Mouse (Mus musculus): Measurements from ENCODE around the gene Zbtb2. TPM values are rescaled to one million over a fixed set of nuclear protein-coding genes. Genes with fewer than 3 reads are reported as not detected.

Gene Zbtb2
- total and polyA plus RNA-seq, 3 experiments, result 8.6 to 12.7 TPM; not detected in 1

DNA sequence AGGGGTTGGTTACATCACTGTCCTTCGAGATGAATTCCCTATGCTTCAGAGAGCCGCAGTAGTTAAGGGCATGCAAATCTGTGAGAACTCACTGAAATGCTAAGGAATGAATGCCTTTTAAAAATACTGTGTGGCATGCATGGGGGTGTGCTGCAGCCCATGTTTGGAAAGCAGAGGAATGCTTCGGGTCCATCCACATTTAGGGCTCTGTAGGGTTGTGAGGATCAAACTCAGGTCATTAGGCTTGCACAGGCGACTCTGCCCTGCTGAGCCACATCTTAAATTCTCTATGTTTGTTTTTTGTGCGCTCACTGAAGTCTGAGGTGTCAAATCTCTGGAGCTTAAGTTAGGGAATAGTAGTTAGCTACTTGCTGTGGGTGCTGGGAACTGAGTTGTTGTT lies 3.2 kb upstream of the Zbtb2 start:
- Histone ChIP-seq H3K36me3 (ENCODE audit: control insufficient read depth in 1 of 2, insufficient read depth in 2 of 2, low read length in 2 of 2) (peaks cover 12 to 36% of the 10 kb centered on the region in 2 experiments), H3K27ac (ENCODE audit: control insufficient read depth, low read depth, low read length) (no peak overlapping the region), H3K27me3 (ENCODE audit: control insufficient read depth in 1 of 2, insufficient read depth in 2 of 2, low read length in 2 of 2) (no peaks in the 10 kb centered on the region), H3K4me1 (ENCODE audit: control insufficient read depth in 1 of 2, insufficient read depth in 2 of 2, low read length in 2 of 2) (peaks cover 28 to 33% of the 10 kb centered on the region in 2 experiments), H3K9me3 (replicated peaks; ENCODE audit: insufficient read depth, low read length) (no peaks in the 10 kb centered on the region), H3K9ac (ENCODE audit: control insufficient read depth, low read depth, low read length, poor library complexity, severe bottlenecking) (peak overlapping the region; percentile 20; the same call in 1 of the 2 replicates), H3K79me2 (ENCODE audit: control insufficient read depth, insufficient read depth, low read length, poor library complexity) (peaks cover 71% of the 10 kb centered on the region), H3K4me3 (ENCODE audit: control insufficient read depth in 1 of 2, insufficient read depth in 1 of 2, low read depth in 2 of 2, low read length in 2 of 2) (no peak overlapping the region)
- no peak for DNase-seq (ENCODE audit: low read depth, low spot score)
- TF ChIP-seq RAD21 (IDR thresholded peaks at IDR 0.05; ENCODE audit: low read depth, low read length) (no peak), GATA1 (IDR thresholded peaks at IDR 0.05; ENCODE audit: low read depth, low read length) (no peak), NELFE (IDR thresholded peaks at IDR 0.05; ENCODE audit: low read depth, low read length) (no peak), POLR2A (IDR thresholded peaks at IDR 0.05; ENCODE audit: control insufficient read depth in 1 of 2, insufficient read depth in 1 of 2, low read depth in 1 of 2, low read length in 2 of 2, poor library complexity in 1 of 2) (no peak), E2F4 (IDR thresholded peaks at IDR 0.05; ENCODE audit: borderline replicate concordance, low read depth, low read length) (no peak), MAFK (IDR thresholded peaks at IDR 0.05; ENCODE audit: borderline replicate concordance, low read depth, low read length) (no peak), GABPA (IDR thresholded peaks at IDR 0.05; ENCODE audit: low read depth, low read length) (no peak), POLR2AphosphoS2 (IDR thresholded peaks at IDR 0.05; ENCODE audit: low read length) (no peak)

DNA sequence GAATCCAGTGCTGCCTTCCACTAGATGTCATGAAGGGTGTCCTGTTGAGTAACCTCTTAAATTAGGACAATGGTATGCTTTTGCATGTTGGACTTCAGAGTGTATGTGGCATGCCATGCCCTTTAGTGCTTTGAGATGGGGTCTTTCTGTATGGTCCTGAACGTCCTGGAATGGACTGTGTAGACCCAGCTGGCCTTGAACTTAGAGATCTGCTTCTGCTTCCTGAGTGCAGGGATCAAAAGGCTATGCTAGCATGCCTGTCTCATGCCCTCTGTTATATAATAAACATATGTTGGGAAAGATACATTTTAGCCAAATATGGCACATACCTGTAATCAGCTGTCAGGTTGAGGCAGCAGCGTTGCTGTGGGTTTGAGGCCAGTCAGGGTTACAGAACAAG lies 2.6 kb upstream of the Zbtb2 start:
- Histone ChIP-seq H3K27me3 (ENCODE audit: control insufficient read depth in 1 of 2, insufficient read depth in 2 of 2, low read length in 2 of 2) (no peaks in the 10 kb centered on the region), H3K9ac (ENCODE audit: control insufficient read depth, low read depth, low read length, poor library complexity, severe bottlenecking) (no peak overlapping the region), H3K79me2 (ENCODE audit: control insufficient read depth, insufficient read depth, low read length, poor library complexity) (peaks cover 71% of the 10 kb centered on the region), H3K4me1 (ENCODE audit: control insufficient read depth in 1 of 2, insufficient read depth in 2 of 2, low read length in 2 of 2) (peaks cover 32 to 35% of the 10 kb centered on the region in 2 experiments), H3K9me3 (replicated peaks; ENCODE audit: insufficient read depth, low read length) (no peaks in the 10 kb centered on the region), H3K27ac (ENCODE audit: control insufficient read depth, low read depth, low read length) (no peak overlapping the region), H3K36me3 (ENCODE audit: control insufficient read depth in 1 of 2, insufficient read depth in 2 of 2, low read length in 2 of 2) (peaks cover 10 to 36% of the 10 kb centered on the region in 2 experiments), H3K4me3 (ENCODE audit: control insufficient read depth in 1 of 2, insufficient read depth in 1 of 2, low read depth in 2 of 2, low read length in 2 of 2) (no peak overlapping the region)
- TF ChIP-seq CHD2 (IDR thresholded peaks at IDR 0.05; ENCODE audit: low read length) (no peak), POLR2AphosphoS2 (IDR thresholded peaks at IDR 0.05; ENCODE audit: low read length) (no peak), ETS1 (IDR thresholded peaks at IDR 0.05; ENCODE audit: low read depth, low read length) (no peak), TBP (IDR thresholded peaks at IDR 0.05; ENCODE audit: low read depth, low read length) (no peak), UBTF (IDR thresholded peaks at IDR 0.05; ENCODE audit: borderline replicate concordance, insufficient read depth, low read depth, low read length) (no peak), E2F4 (IDR thresholded peaks at IDR 0.05; ENCODE audit: borderline replicate concordance, low read depth, low read length) (no peak), MAZ (IDR thresholded peaks at IDR 0.05; ENCODE audit: low read depth, low read length) (no peak)
- DNase-seq (ENCODE audit: low read depth, low spot score), result no peak

DNA sequence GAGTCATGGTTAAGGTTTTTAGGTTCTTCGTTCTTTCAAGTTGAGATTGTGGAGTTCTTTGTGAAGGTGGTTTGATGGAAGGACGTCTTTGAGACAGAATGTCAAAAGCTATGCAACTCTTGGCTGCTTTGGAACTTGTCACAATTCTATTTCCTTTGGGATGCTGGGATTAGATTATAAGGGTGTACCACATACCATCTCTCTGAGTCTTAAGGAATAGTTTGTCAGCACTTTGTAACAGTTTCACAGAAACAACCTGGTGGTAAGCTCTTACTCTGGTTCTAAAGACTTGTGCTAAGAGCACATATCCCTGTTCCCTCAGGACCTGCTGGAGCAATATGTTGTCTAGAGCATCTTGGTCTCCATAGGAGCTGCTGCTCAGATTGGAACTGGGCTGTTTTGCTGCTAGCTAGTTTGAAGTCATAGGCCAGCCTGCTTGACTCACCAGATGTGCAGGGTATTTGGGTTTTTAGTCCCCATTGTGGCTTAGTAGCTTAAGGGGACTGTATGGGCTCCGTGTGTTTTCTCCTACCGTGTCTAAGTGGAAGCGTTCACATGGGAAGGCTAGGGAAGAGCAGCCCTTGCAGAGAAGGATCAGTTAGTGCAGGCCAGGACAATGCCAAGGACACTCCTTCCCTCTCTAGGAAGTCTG lies 1.7 kb upstream of the Zbtb2 start:
- Histone ChIP-seq H3K9me3 (replicated peaks; ENCODE audit: insufficient read depth, low read length) (no peaks in the 10 kb centered on the region), H3K9ac (ENCODE audit: control insufficient read depth, low read depth, low read length, poor library complexity, severe bottlenecking) (peak overlapping the region; percentile 98), H3K4me3 (ENCODE audit: control insufficient read depth in 1 of 2, insufficient read depth in 1 of 2, low read depth in 2 of 2, low read length in 2 of 2) (peak overlapping the region; percentile 85 to 99), H3K4me1 (ENCODE audit: control insufficient read depth in 1 of 2, insufficient read depth in 2 of 2, low read length in 2 of 2) (peaks cover 32 to 36% of the 10 kb centered on the region in 2 experiments), H3K36me3 (ENCODE audit: control insufficient read depth in 1 of 2, insufficient read depth in 2 of 2, low read length in 2 of 2) (peaks cover 8 to 41% of the 10 kb centered on the region in 2 experiments), H3K79me2 (ENCODE audit: control insufficient read depth, insufficient read depth, low read length, poor library complexity) (peaks cover 68% of the 10 kb centered on the region), H3K27me3 (ENCODE audit: control insufficient read depth in 1 of 2, insufficient read depth in 2 of 2, low read length in 2 of 2) (no peaks in the 10 kb centered on the region), H3K27ac (ENCODE audit: control insufficient read depth, low read depth, low read length) (no peak overlapping the region)
- peak; percentile 21 for DNase-seq (ENCODE audit: low read depth, low spot score)
- TF ChIP-seq KAT2A (conservative IDR thresholded peaks at IDR 0.05; ENCODE audit: low read depth, low read length) (no peak), POLR2AphosphoS2 (IDR thresholded peaks at IDR 0.05; ENCODE audit: low read length) (no peak), RCOR1 (IDR thresholded peaks at IDR 0.05; ENCODE audit: low read depth, low read length) (no peak), NRF1 (IDR thresholded peaks at IDR 0.05; ENCODE audit: insufficient read depth, low read depth, low read length, poor library complexity, severe bottlenecking) (no peak), SMC3 (IDR thresholded peaks at IDR 0.05; ENCODE audit: low read depth, low read length) (no peak), MYC (IDR thresholded peaks at IDR 0.05; ENCODE audit: low read depth, low read length) (no peak), MEF2A (IDR thresholded peaks at IDR 0.05; ENCODE audit: extremely low read depth, insufficient replicate concordance, low read depth, low read length, poor library complexity, severe bottlenecking) (no peak), BHLHE40 (IDR thresholded peaks at IDR 0.05; ENCODE audit: borderline replicate concordance, low read depth, low read length) (no peak), HCFC1 (IDR thresholded peaks at IDR 0.05; ENCODE audit: low read depth, low read length) (no peak), USF1 (IDR thresholded peaks at IDR 0.05; ENCODE audit: low read depth, low read length) (no peak), TCF12 (IDR thresholded peaks at IDR 0.05; ENCODE audit: low read depth, low read length) (no peak), ZNF384 (IDR thresholded peaks at IDR 0.05; ENCODE audit: low read depth, low read length) (no peak), JUND (IDR thresholded peaks at IDR 0.05; ENCODE audit: low read depth, low read length) (no peak)

Measured in MEL (cell line).